Mouse (Mus musculus): ENCODE results near the gene Alcam. TPM values are rescaled to one million over a fixed set of nuclear protein-coding genes. Genes with fewer than 3 reads are reported as not detected.

Gene Alcam
- polyA plus RNA-seq, 1 experiment = 6.9 TPM

DNA sequence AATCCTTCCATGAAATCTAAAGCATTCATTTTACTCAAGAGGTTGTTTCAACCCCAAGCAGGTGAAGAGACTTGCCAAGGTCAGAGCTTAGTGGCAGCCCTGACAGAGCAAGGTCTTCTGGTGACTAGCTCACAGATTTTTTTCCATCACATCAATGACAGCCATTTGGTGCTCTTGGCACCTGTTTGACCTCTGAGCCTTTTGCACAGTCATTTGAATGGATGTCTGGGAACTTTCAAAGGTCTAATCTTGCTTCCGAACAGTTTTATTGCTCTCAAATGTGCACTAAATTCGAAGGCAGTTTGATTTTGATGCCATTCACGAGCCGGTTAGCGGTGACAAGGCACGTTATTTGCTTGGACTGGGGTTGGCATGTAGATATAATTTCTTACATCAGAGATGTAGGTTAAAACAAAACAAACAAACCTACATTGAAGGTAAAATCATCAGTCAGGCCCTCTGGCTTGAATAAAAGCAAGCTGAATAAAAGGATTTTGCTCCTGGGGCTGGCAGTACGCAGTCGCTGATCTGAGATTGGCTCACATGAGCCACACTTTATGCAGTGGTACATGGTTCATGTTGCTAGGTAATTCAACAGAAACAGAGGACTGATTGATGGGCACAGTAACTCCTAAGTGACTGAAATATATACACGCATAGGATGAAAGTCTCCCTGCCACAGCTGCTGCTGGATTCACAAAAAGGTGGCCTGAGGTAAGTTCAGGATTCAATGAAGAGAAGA is 150.9 kb downstream of the Alcam start:
- Histone ChIP-seq H3K4me3 (ENCODE audit: insufficient read depth, low read depth, low read length) (no peak overlapping the region), H3K27me3 (replicated peaks; ENCODE audit: control insufficient read depth, insufficient read depth, low read length) (no peaks in the 10 kb centered on the region), H3K4me1 (ENCODE audit: control insufficient read depth, insufficient read depth, low read length) (no peaks in the 10 kb centered on the region), H3K36me3 (ENCODE audit: control insufficient read depth, insufficient read depth, low read length) (no peaks in the 10 kb centered on the region), H3K27ac (ENCODE audit: insufficient read depth, low read depth, low read length) (no peak overlapping the region)
- 73% methylated on average over 9 of the region's 9 CpGs for WGBS
- no peak for TF ChIP-seq POLR2A (IDR thresholded peaks at IDR 0.05; ENCODE audit: low read depth, low read length)
- TF ChIP-seq CTCF (conservative IDR thresholded peaks at IDR 0.05; ENCODE audit: insufficient read depth, insufficient read length, low read depth, low read length) = no peak
- DNase-seq = no peak

- TF ChIP-seq CTCF (conservative IDR thresholded peaks at IDR 0.05; ENCODE audit: insufficient read depth, insufficient read length, low read depth, low read length) = no peak
- no peak for TF ChIP-seq POLR2A (IDR thresholded peaks at IDR 0.05; ENCODE audit: low read depth, low read length)
- WGBS = 81% methylated on average over 7 of the region's 7 CpGs
- Histone ChIP-seq H3K36me3 (ENCODE audit: control insufficient read depth, insufficient read depth, low read length) (no peaks in the 10 kb centered on the region), H3K27me3 (replicated peaks; ENCODE audit: control insufficient read depth, insufficient read depth, low read length) (no peaks in the 10 kb centered on the region), H3K4me3 (ENCODE audit: insufficient read depth, low read depth, low read length) (no peak overlapping the region), H3K4me1 (ENCODE audit: control insufficient read depth, insufficient read depth, low read length) (no peaks in the 10 kb centered on the region), H3K27ac (ENCODE audit: insufficient read depth, low read depth, low read length) (no peak overlapping the region)
- DNase-seq = no peak
Measured at GRCm38 (mm10) chr16:52301730-52302129, 152.1 kb downstream of the Alcam start.

DNA sequence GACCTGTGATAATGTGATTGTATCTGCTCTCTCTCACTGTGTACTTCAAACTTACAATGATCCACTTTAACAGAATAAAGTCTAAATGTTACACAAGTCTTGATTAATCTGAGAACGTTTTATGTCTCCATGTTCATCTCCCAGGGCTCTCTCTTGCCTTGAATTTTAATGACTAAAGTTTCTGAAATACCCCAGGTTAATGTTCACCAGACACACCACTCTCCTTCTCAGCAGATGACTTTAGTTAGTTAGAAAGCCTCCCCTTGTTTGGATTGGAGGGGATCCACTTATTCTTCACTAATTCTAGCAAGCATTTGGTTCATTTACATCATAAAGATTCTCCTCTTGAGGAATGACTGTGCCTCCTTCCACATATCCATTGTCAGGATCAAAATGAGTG is 157.5 kb downstream of the Alcam start:
- no peak for TF ChIP-seq POLR2A (IDR thresholded peaks at IDR 0.05; ENCODE audit: low read depth, low read length)
- TF ChIP-seq CTCF (conservative IDR thresholded peaks at IDR 0.05; ENCODE audit: insufficient read depth, insufficient read length, low read depth, low read length) = no peak
- DNase-seq = peak; percentile 58
- WGBS = 16% methylated on average over 1 of the region's 1 CpGs
- no peak overlapping the region for H3K4me3 ChIP-seq (ENCODE audit: insufficient read depth, low read depth, low read length)
- H3K27ac ChIP-seq (ENCODE audit: insufficient read depth, low read depth, low read length) = no peak overlapping the region
- H3K27me3 ChIP-seq (replicated peaks; ENCODE audit: control insufficient read depth, insufficient read depth, low read length) = no peaks in the 10 kb centered on the region
- no peaks in the 10 kb centered on the region; the same call in 1 of the 2 replicates for H3K4me1 ChIP-seq (ENCODE audit: control insufficient read depth, insufficient read depth, low read length)
- H3K36me3 ChIP-seq (ENCODE audit: control insufficient read depth, insufficient read depth, low read length) = no peaks in the 10 kb centered on the region

DNA sequence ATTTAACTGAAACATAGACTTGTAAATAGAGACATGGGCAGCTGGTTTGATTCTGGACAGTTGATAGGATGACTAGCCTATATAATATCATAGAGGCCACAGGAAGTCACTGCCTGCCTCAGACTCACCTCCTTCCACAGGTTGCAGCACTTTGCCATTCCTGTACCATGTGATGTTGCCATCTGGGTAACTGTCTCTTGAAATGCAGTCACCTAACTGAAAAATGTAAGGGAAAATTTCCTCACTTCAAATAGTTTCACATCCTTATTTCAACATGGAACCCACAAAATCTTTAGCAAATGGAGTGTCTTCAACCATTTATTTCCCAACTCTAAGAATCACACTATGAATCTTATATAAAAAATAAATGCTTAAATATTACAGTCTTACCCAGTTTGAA is 158.3 kb downstream of the Alcam start:
- no peak for DNase-seq
- H3K4me3 ChIP-seq (ENCODE audit: insufficient read depth, low read depth, low read length) = no peak overlapping the region
- no peak for TF ChIP-seq CTCF (conservative IDR thresholded peaks at IDR 0.05; ENCODE audit: insufficient read depth, insufficient read length, low read depth, low read length)
- TF ChIP-seq POLR2A (IDR thresholded peaks at IDR 0.05; ENCODE audit: low read depth, low read length) = no peak
- H3K27ac ChIP-seq (ENCODE audit: insufficient read depth, low read depth, low read length) = no peak overlapping the region
- no peaks in the 10 kb centered on the region for H3K27me3 ChIP-seq (replicated peaks; ENCODE audit: control insufficient read depth, insufficient read depth, low read length)
- H3K4me1 ChIP-seq (ENCODE audit: control insufficient read depth, insufficient read depth, low read length) = no peaks in the 10 kb centered on the region; the same call in 1 of the 2 replicates
- no peaks in the 10 kb centered on the region for H3K36me3 ChIP-seq (ENCODE audit: control insufficient read depth, insufficient read depth, low read length)

DNA sequence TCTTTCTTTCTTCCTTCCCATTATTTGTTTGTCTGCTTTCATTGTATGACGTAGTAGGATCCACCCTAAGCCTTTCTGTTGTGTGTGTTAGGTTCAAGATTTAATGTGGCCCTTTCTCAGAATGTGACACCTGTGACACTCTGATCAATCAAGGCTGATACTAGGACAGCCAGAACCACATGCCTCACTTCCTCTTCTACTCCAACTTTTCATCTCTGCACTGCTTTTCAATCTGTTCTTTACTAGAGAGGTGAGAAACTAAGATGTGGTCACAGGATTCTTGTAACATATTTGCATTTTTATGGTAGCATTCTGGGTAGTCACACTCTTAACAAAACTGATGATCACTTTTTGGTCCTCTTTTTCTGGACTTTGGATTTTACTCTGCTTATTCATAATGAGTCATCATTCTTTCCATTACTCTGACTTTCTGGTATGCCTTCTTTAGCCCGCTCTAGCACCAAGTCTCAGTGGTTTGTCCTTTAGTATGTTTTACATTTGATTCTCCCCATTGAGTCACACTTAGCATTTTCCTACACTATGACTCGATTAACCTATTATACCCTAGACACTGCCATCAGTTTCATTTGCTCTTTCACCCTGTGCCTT is 161.3 kb downstream of the Alcam start:
- TF ChIP-seq POLR2A (IDR thresholded peaks at IDR 0.05; ENCODE audit: low read depth, low read length) (no peak), CTCF (conservative IDR thresholded peaks at IDR 0.05; ENCODE audit: insufficient read depth, insufficient read length, low read depth, low read length) (no peak)
- DNase-seq = peak; percentile 51
- Histone ChIP-seq H3K27me3 (replicated peaks; ENCODE audit: control insufficient read depth, insufficient read depth, low read length) (no peaks in the 10 kb centered on the region), H3K36me3 (ENCODE audit: control insufficient read depth, insufficient read depth, low read length) (no peaks in the 10 kb centered on the region), H3K4me1 (ENCODE audit: control insufficient read depth, insufficient read depth, low read length) (no peaks in the 10 kb centered on the region; the same call in 1 of the 2 replicates), H3K4me3 (ENCODE audit: insufficient read depth, low read depth, low read length) (no peak overlapping the region), H3K27ac (ENCODE audit: insufficient read depth, low read depth, low read length) (no peak overlapping the region)
- WGBS = 70% methylated on average over 3 of the region's 3 CpGs

DNA sequence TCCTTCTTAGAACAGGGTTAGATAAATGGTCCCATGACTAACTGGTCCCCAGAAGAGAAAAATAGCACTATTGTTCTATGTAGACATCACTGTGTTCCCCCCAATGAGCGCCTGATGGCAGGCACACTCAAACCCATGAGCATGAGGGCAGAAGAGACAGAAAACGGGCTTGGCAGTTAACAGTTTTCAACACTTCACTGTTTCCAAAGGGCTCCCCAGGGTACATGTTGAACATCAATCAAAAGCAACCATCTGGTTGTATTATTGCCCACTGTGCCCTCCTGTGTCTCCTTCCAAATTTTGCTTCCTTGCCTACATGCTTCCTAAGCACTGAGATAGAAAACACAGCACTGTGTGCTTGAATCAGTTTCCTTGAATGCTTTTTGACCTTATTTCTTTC is 173.7 kb downstream of the Alcam start:
- WGBS = 88% methylated on average over 2 of the region's 2 CpGs
- Histone ChIP-seq H3K4me1 (ENCODE audit: control insufficient read depth, insufficient read depth, low read length) (no peaks in the 10 kb centered on the region), H3K36me3 (ENCODE audit: control insufficient read depth, insufficient read depth, low read length) (no peaks in the 10 kb centered on the region), H3K27me3 (replicated peaks; ENCODE audit: control insufficient read depth, insufficient read depth, low read length) (no peaks in the 10 kb centered on the region), H3K27ac (ENCODE audit: insufficient read depth, low read depth, low read length) (no peak overlapping the region), H3K4me3 (ENCODE audit: insufficient read depth, low read depth, low read length) (no peak overlapping the region)
- TF ChIP-seq POLR2A (IDR thresholded peaks at IDR 0.05; ENCODE audit: low read depth, low read length) (no peak), CTCF (conservative IDR thresholded peaks at IDR 0.05; ENCODE audit: insufficient read depth, insufficient read length, low read depth, low read length) (no peak)
- no peak for DNase-seq

GRCm38 (mm10) chr16:52265066-52265465 is 188.8 kb downstream of the Alcam start:
- H3K36me3 ChIP-seq (ENCODE audit: control insufficient read depth, insufficient read depth, low read length) = no peaks in the 10 kb centered on the region
- no peak overlapping the region for H3K27ac ChIP-seq (ENCODE audit: insufficient read depth, low read depth, low read length)
- H3K4me1 ChIP-seq (ENCODE audit: control insufficient read depth, insufficient read depth, low read length) = peaks cover 6% of the 10 kb centered on the region; the same call in 1 of the 2 replicates
- no peak for TF ChIP-seq POLR2A (IDR thresholded peaks at IDR 0.05; ENCODE audit: low read depth, low read length)
- no peak for TF ChIP-seq CTCF (conservative IDR thresholded peaks at IDR 0.05; ENCODE audit: insufficient read depth, insufficient read length, low read depth, low read length)
- H3K4me3 ChIP-seq (ENCODE audit: insufficient read depth, low read depth, low read length) = no peak overlapping the region
- no peaks in the 10 kb centered on the region for H3K27me3 ChIP-seq (replicated peaks; ENCODE audit: control insufficient read depth, insufficient read depth, low read length)
- WGBS = 80% methylated on average over 4 of the region's 4 CpGs
- DNase-seq = no peak

All from kidney, adult 2 months (tissue).